Mouse (Mus musculus) olfactory bulb, adult 2 months (tissue): ENCODE data around the gene Tmem116.

ENCODE experiments used
- CTCF ChIP-seq: fragments of 200-500 bp; IDR thresholded peaks from 2 replicates; pipeline ENCODE4 v1.5.1; 2012; ENCODE audit warnings: low read depth, mild to moderate bottlenecking, low read length, moderate library complexity; ENCODE audit not compliant: insufficient read depth
- POLR2A ChIP-seq: fragments of 200-500 bp; IDR thresholded peaks from 2 replicates; pipeline ENCODE4 v1.6.1; 2012; ENCODE audit warnings: mild to moderate bottlenecking, low read depth, low read length, moderate library complexity; ENCODE audit not compliant: insufficient read depth

- no peak for TF ChIP-seq CTCF
- no peak for TF ChIP-seq POLR2A
These were observed 28.9 kb upstream of the Tmem116 start for GRCm38 (mm10) chr5:121422787-121423186.
